Comparison of ENCODE assay signal across 25 mouse cellular contexts in the genomic region with DNA sequence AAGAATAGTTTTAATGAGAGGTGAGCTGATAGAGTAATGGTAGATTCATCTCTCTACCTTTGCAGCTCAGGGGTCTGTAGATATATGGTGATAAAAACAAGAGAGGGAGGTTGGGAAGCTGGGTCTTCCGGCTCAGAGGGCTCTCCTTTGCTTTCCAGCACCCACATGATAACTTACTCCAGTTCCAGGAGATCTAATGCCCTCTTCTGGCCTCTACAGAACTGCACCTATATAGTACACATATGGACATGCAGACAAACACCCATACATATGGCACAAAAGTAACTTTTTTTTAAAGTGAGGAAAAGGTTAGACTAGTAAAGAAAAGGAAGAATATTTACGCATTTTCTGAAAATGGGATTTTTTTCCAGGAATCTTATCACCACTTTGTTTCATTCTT. TPM values are rescaled to one million over a fixed set of nuclear protein-coding genes. Genes with fewer than 3 reads are reported as not detected.
DNase-seq lines count a peak whose midpoint lies in the region; ATAC-seq and TF ChIP-seq lines count a peak whose summit lies in the region.
"Had no signal": no experiment of that assay in that cellular context is flagged by ENCODE, and none has a peak within 500 bp of the region (broad histone marks: within the 10 kb centered on the region; RNA-seq: fewer than 3 reads in every experiment).

No protein-coding gene starts in this region.

- no peak overlapping the region for H3K9ac ChIP-seq in intestine, postnatal 0 days (ENCODE audit: low read depth, low read length)
- H3K9ac ChIP-seq in intestine, embryonic 16.5 days (ENCODE audit: low read depth, low read length) = no peak overlapping the region
- H3K9ac ChIP-seq in liver, postnatal 0 days (replicated peaks) = no peak overlapping the region
- H3K9ac ChIP-seq: embryonic facial prominence, embryonic 15.5 days; hindbrain, embryonic 12.5 days had no signal

- TF ChIP-seq CTCF in intestine, postnatal 0 days (IDR thresholded peaks at IDR 0.05; ENCODE audit: low read depth) = peak; percentile 30; the same call in 1 of the 2 replicates
- no peak for TF ChIP-seq CTCF in liver, postnatal 0 days (IDR thresholded peaks at IDR 0.05; ENCODE audit: low read depth)

- TF ChIP-seq EP300 in liver, postnatal 0 days (IDR thresholded peaks at IDR 0.05; ENCODE audit: low read depth) = no peak

- H3K36me3 ChIP-seq in intestine, postnatal 0 days (ENCODE audit: control insufficient read depth, insufficient read depth) = no peaks in the 10 kb centered on the region
- H3K36me3 ChIP-seq in intestine, embryonic 16.5 days (ENCODE audit: control insufficient read depth, insufficient read depth, low read length) = no peaks in the 10 kb centered on the region
- H3K36me3 ChIP-seq in liver, postnatal 0 days (replicated peaks; ENCODE audit: insufficient read depth, low read length) = no peaks in the 10 kb centered on the region
- H3K36me3 ChIP-seq: embryonic facial prominence, embryonic 15.5 days; forebrain, embryonic 10.5 days; hindbrain, embryonic 12.5 days had no signal

- WGBS in intestine, postnatal 0 days = 91% methylated on average over 2 of the region's 2 CpGs
- WGBS in intestine, embryonic 16.5 days = 90% methylated on average over 2 of the region's 2 CpGs
- 88% methylated on average over 2 of the region's 2 CpGs for WGBS in liver, postnatal 0 days (ENCODE audit: insufficient replicate concordance)

- DNase-seq in A20 (ENCODE audit: low read depth, low spot score) (peak; percentile 24), ES-CJ7 (ENCODE audit: low read depth, low spot score) (peak; percentile 71), ZHBTc4 (ENCODE audit: low read depth, low spot score) (peak; percentile 68)
- no peak for DNase-seq in gastrocnemius, postnatal 4 days (ENCODE audit: low spot score in 2 of 2)
- DNase-seq in liver, postnatal 0 days = no peak
- DNase-seq: adrenal gland, postnatal 10 days; cerebellum, adult 11 months; cerebellum, adult 8-10 months; cerebellum, postnatal 14 days; heart, postnatal 10 days; heart, postnatal 4 days had no signal

- H3K9me3 ChIP-seq in intestine, postnatal 0 days (ENCODE audit: control insufficient read depth) = no peaks in the 10 kb centered on the region
- H3K9me3 ChIP-seq in intestine, embryonic 16.5 days (ENCODE audit: control insufficient read depth, low read length) = no peaks in the 10 kb centered on the region
- no peaks in the 10 kb centered on the region for H3K9me3 ChIP-seq in liver, postnatal 0 days (ENCODE audit: low read length)
- H3K9me3 ChIP-seq: embryonic facial prominence, embryonic 15.5 days; forebrain, embryonic 10.5 days had no signal

- no peak overlapping the region for H3K27ac ChIP-seq in intestine, postnatal 0 days (ENCODE audit: low read depth, low read length)
- H3K27ac ChIP-seq in intestine, embryonic 16.5 days (ENCODE audit: low read length) = no peak overlapping the region
- no peak overlapping the region for H3K27ac ChIP-seq in liver, postnatal 0 days (ENCODE audit: low read depth)
- H3K27ac ChIP-seq: embryonic facial prominence, embryonic 15.5 days; hindbrain, embryonic 12.5 days had no signal

- H3K4me3 ChIP-seq in intestine, postnatal 0 days (ENCODE audit: low read depth, low read length) = no peak overlapping the region
- no peak overlapping the region for H3K4me3 ChIP-seq in intestine, embryonic 16.5 days (ENCODE audit: low read length)
- H3K4me3 ChIP-seq in liver, postnatal 0 days (ENCODE audit: low read depth, low read length) = no peak overlapping the region
- H3K4me3 ChIP-seq: embryonic facial prominence, embryonic 15.5 days; erythroblast, embryonic 14.5 days; forebrain, embryonic 10.5 days; hindbrain, embryonic 12.5 days had no signal

- H3K4me1 ChIP-seq in intestine, postnatal 0 days (replicated peaks; ENCODE audit: control insufficient read depth, insufficient read depth, low read length) = peaks cover 10% of the 10 kb centered on the region
- peaks cover 5% of the 10 kb centered on the region; the same call in 1 of the 2 replicates for H3K4me1 ChIP-seq in intestine, embryonic 16.5 days (ENCODE audit: control insufficient read depth, insufficient read depth, low read length)
- peaks cover 6% of the 10 kb centered on the region; the same call in 1 of the 2 replicates for H3K4me1 ChIP-seq in liver, postnatal 0 days (ENCODE audit: insufficient read depth)
- H3K4me1 ChIP-seq: embryonic facial prominence, embryonic 15.5 days; hindbrain, embryonic 12.5 days had no signal

- H3K27me3 ChIP-seq in intestine, postnatal 0 days (replicated peaks; ENCODE audit: control insufficient read depth, insufficient read depth, low read length) = no peaks in the 10 kb centered on the region
- no peaks in the 10 kb centered on the region for H3K27me3 ChIP-seq in intestine, embryonic 16.5 days (replicated peaks; ENCODE audit: control insufficient read depth, insufficient read depth, low read length)
- H3K27me3 ChIP-seq in liver, postnatal 0 days (ENCODE audit: insufficient read depth, low read length) = no peaks in the 10 kb centered on the region
- H3K27me3 ChIP-seq: embryonic facial prominence, embryonic 15.5 days; hindbrain, embryonic 12.5 days had no signal

- no peak overlapping the region for H3K4me2 ChIP-seq in intestine, postnatal 0 days (replicated peaks; ENCODE audit: low read depth)
- H3K4me2 ChIP-seq in intestine, embryonic 16.5 days (ENCODE audit: low read depth, low read length) = no peak overlapping the region
- no peak overlapping the region for H3K4me2 ChIP-seq in liver, postnatal 0 days (ENCODE audit: low read depth, low read length)
- H3K4me2 ChIP-seq: embryonic facial prominence, embryonic 15.5 days; hindbrain, embryonic 12.5 days had no signal

- ATAC-seq in intestine, postnatal 0 days = no peak
- ATAC-seq in intestine, embryonic 16.5 days = no peak
- no peak for ATAC-seq in liver, postnatal 0 days
- ATAC-seq: forebrain, embryonic 14.5 days; hindbrain, embryonic 16.5 days; inflammation-experienced regulatory T-cells, adult 6 months had no signal

RNA-seq across cellular contexts. Expression of gene Kcnk16, which starts 34.6 kb away (rescaled TPM):
- polyA plus RNA-seq in intestine, postnatal 0 days (2015; fragmentation: Nextera tagmentation; extraction: Ambion mirVana) = 0.68 and 1.1 TPM in 2 replicates
- 5.6 and 5.7 TPM in 2 replicates for polyA plus RNA-seq in intestine, embryonic 16.5 days (2015; fragmentation: Nextera tagmentation; extraction: Ambion mirVana)
- not detected for total RNA-seq in gastrocnemius, postnatal 4 days (2021)
- 1.4 and 2.0 TPM in 2 replicates for polyA plus RNA-seq in liver, postnatal 0 days (2015; fragmentation: Nextera tagmentation; extraction: Ambion mirVana)
- total RNA-seq: adrenal gland, postnatal 10 days; common myeloid progenitor, adult 5-6 weeks; gastrocnemius, adult 8-10 months; heart, postnatal 10 days; heart, postnatal 4 days had no signal
- polyA plus RNA-seq: brain, embryonic 14.5 days; forebrain, embryonic 10.5 days; forebrain, embryonic 14.5 days; gonadal fat pad, adult 2 months; heart, embryonic 14.5 days; hindbrain, embryonic 12.5 days; inflammation-experienced regulatory T-cells, adult 6 months had no signal

RNA-seq across cellular contexts. Expression of gene Kcnk5, which starts 52.8 kb away (rescaled TPM):
- 10.0 and 10.9 TPM in 2 replicates for polyA plus RNA-seq in intestine, postnatal 0 days (2015; fragmentation: Nextera tagmentation; extraction: Ambion mirVana)
- polyA plus RNA-seq in intestine, embryonic 16.5 days (2015; fragmentation: Nextera tagmentation; extraction: Ambion mirVana) = 10.7 and 10.9 TPM in 2 replicates
- total RNA-seq in gastrocnemius, postnatal 4 days (2021) = 1 to 10 TPM; 1.6 to 2.9 TPM
- 4.5 and 5.1 TPM in 2 replicates for polyA plus RNA-seq in liver, postnatal 0 days (2015; fragmentation: Nextera tagmentation; extraction: Ambion mirVana)

Comparison
In these comparisons a context has a peak if more than half of its experiments do, and no peak if none do; other contexts are left out.
1. DNase-seq: peak in A20 (single experiment), ES-CJ7 (single experiment) and ZHBTc4 (single experiment); none in gastrocnemius, postnatal 4 days (0 of 2) and liver, postnatal 0 days (single experiment).